Mouse (Mus musculus) neural tube, embryonic 14.5 days (tissue): ENCODE results near the gene Ripor2. TPM values are rescaled to one million over a fixed set of nuclear protein-coding genes. Genes with fewer than 3 reads are reported as not detected.
A peak's percentile ranks its signal among the peaks of the same experiment; 100 is the strongest.
"Not testable (repeated sequence)": the region's sequence is repeated elsewhere in the genome, so short reads cannot be mapped to it uniquely, and the experiment has no call there.

ENCODE experiments used
- ATAC-seq: fragments of 200-750 bp; cut with Nextera tagmentation; 2 replicates; pipeline ENCODE4 v1.8.0; 2017; ENCODE audit warnings: low read depth, mild to moderate bottlenecking, moderate TSS enrichment, moderate library complexity
- H3K27ac ChIP-seq: fragments of 300-500 bp; sonication (generic); 2 replicates; pipeline ENCODE4 v1.5.1; 2014; ENCODE audit warnings: low read depth, mild to moderate bottlenecking, control low read depth, low read length, moderate library complexity, mixed read lengths
- H3K27me3 ChIP-seq: fragments of 300-500 bp; sonication (generic); 2 replicates; pipeline ENCODE4 v1.6.1; 2014; ENCODE audit warnings: low read length; ENCODE audit not compliant: control insufficient read depth, insufficient read depth
- H3K36me3 ChIP-seq: fragments of 300-500 bp; sonication (generic); 2 replicates; pipeline ENCODE4 v1.6.1; 2014; ENCODE audit warnings: low read length, mixed read lengths; ENCODE audit not compliant: control insufficient read depth, insufficient read depth
- H3K4me1 ChIP-seq: fragments of 300-500 bp; sonication (generic); 2 replicates; pipeline ENCODE4 v1.6.1; 2014; ENCODE audit warnings: low read length; ENCODE audit not compliant: control insufficient read depth, insufficient read depth
- H3K4me2 ChIP-seq: fragments of 300-500 bp; sonication (generic); 2 replicates; pipeline ENCODE4 v1.6.1; 2014; ENCODE audit warnings: mild to moderate bottlenecking, low read depth, low read length, control low read depth
- H3K4me3 ChIP-seq: fragments of 300-500 bp; sonication (generic); 2 replicates; pipeline ENCODE4 v1.5.1; 2014; ENCODE audit warnings: low read depth, low read length, control low read depth, mixed read lengths
- H3K9ac ChIP-seq: fragments of 300-500 bp; sonication (generic); replicated peaks from 2 replicates; pipeline ENCODE4 v1.6.1; 2014; ENCODE audit warnings: low read depth, mild to moderate bottlenecking, control low read depth, low read length, mixed read lengths
- H3K9me3 ChIP-seq: fragments of 300-500 bp; sonication (generic); 2 replicates; pipeline ENCODE4 v1.6.1; 2016; ENCODE audit warnings: low read length; ENCODE audit not compliant: control insufficient read depth
- WGBS: fragments of 180-500 bp; shearing (Covaris S2); extraction: QIAGEN DNeasy Blood & Tissue Kit; methylation state at CpG from one replicate; pipeline ENCODE4 v1.1.7; 2014; 5-methylcytosine and 5-hydroxymethylcytosine counted together
- polyA plus RNA-seq: library from polyadenylated mRNA; unstranded; fragments of >200 nt; fragmentation: Nextera tagmentation; extraction: Ambion mirVana; gene quantifications from 2 replicates; pipeline ENCODE4 v1.2.1, GENCODE M21; 2014

Ripor2 gene
- polyA plus RNA-seq, 1 experiment from 2014 or later, result 28.6 TPM

GRCm38 (mm10) chr13:24761403-24762227, 179.6 kb downstream of the Ripor2 start, which contains the start of gene Gmnn:
TSS of gene Gmnn (minus strand) at chr13:24761923.
- no peaks in the 10 kb centered on the region for H3K27me3 ChIP-seq
- peak within 1 kb of the TSS; percentile 55; the same call in 1 of the 2 replicates for H3K27ac ChIP-seq
- H3K9ac ChIP-seq, result peak within 1 kb of the TSS; percentile 52
- no peaks in the 10 kb centered on the region for H3K9me3 ChIP-seq
- H3K4me1 ChIP-seq, result peaks cover 3% of the 10 kb centered on the region; the same call in 1 of the 2 replicates
- H3K36me3 ChIP-seq, result no peaks in the 10 kb centered on the region
- peak; percentile 98 for ATAC-seq
- WGBS, result under 1% methylated on average over 79 of the region's 79 CpGs
- peak within 1 kb of the TSS; percentile 96 for H3K4me3 ChIP-seq
- peak within 1 kb of the TSS; percentile 62 for H3K4me2 ChIP-seq

- no peaks in the 10 kb centered on the region for H3K36me3 ChIP-seq
- no peak overlapping the region for H3K9ac ChIP-seq
- WGBS, result 47% methylated on average over 4 of the region's 4 CpGs
- H3K27me3 ChIP-seq, result no peaks in the 10 kb centered on the region
- peaks cover 3% of the 10 kb centered on the region; the same call in 1 of the 2 replicates for H3K4me1 ChIP-seq
- no peak overlapping the region for H3K27ac ChIP-seq
- peak overlapping the region; percentile 62 for H3K4me2 ChIP-seq
- H3K4me3 ChIP-seq, result peak overlapping the region; percentile 96
- no peak; the same call in 1 of the 2 replicates for ATAC-seq
- H3K9me3 ChIP-seq, result no peaks in the 10 kb centered on the region
Observed at GRCm38 (mm10) chr13:24762254-24762653, 180.3 kb downstream of the Ripor2 start.

GRCm38 (mm10) chr13:24767809-24768208, 185.8 kb downstream of the Ripor2 start:
- not testable (repeated sequence) for H3K9me3 ChIP-seq, H3K9ac ChIP-seq, H3K27me3 ChIP-seq, H3K4me2 ChIP-seq, ATAC-seq, H3K4me3 ChIP-seq, H3K27ac ChIP-seq, H3K4me1 ChIP-seq, H3K36me3 ChIP-seq
- WGBS, result 81% methylated on average over 4 of the region's 4 CpGs

- not testable (repeated sequence) for H3K4me2 ChIP-seq, H3K4me3 ChIP-seq, H3K9me3 ChIP-seq, ATAC-seq, H3K36me3 ChIP-seq, H3K9ac ChIP-seq, H3K4me1 ChIP-seq, H3K27ac ChIP-seq, H3K27me3 ChIP-seq
- 95% methylated on average over 10 of the region's 10 CpGs for WGBS
Observed at GRCm38 (mm10) chr13:24771482-24771881, 189.5 kb downstream of the Ripor2 start.

- no peak overlapping the region for H3K9ac ChIP-seq
- H3K4me2 ChIP-seq, result no peak overlapping the region
- H3K4me3 ChIP-seq, result no peak overlapping the region
- no peaks in the 10 kb centered on the region for H3K27me3 ChIP-seq
- no peaks in the 10 kb centered on the region for H3K9me3 ChIP-seq
- no peaks in the 10 kb centered on the region for H3K36me3 ChIP-seq
- H3K27ac ChIP-seq, result no peak overlapping the region
- H3K4me1 ChIP-seq, result no peaks in the 10 kb centered on the region
- WGBS, result 55% methylated on average over 7 of the region's 7 CpGs
- no peak for ATAC-seq
Observed at GRCm38 (mm10) chr13:24776146-24776844, 194.3 kb downstream of the Ripor2 start.

GRCm38 (mm10) chr13:24778026-24778425, 196.0 kb downstream of the Ripor2 start:
- WGBS, result 83% methylated on average over 2 of the region's 2 CpGs
- Histone ChIP-seq H3K27ac (no peak overlapping the region), H3K9me3 (no peaks in the 10 kb centered on the region), H3K4me2 (no peak overlapping the region), H3K36me3 (no peaks in the 10 kb centered on the region), H3K27me3 (no peaks in the 10 kb centered on the region), H3K9ac (no peak overlapping the region), H3K4me1 (0 out of 2 replicates have a peak, but pooled peaks cover 3% of the 10 kb centered on the region), H3K4me3 (no peak overlapping the region)
- no peak for ATAC-seq

- Histone ChIP-seq H3K4me1 (0 out of 2 replicates have a peak, but pooled peaks cover 3% of the 10 kb centered on the region), H3K27me3 (no peaks in the 10 kb centered on the region), H3K9ac (no peak overlapping the region), H3K4me3 (no peak overlapping the region), H3K36me3 (no peaks in the 10 kb centered on the region), H3K4me2 (no peak overlapping the region), H3K9me3 (no peaks in the 10 kb centered on the region), H3K27ac (no peak overlapping the region)
- ATAC-seq, result no peak
- 91% methylated on average over 8 of the region's 8 CpGs for WGBS
Observed at GRCm38 (mm10) chr13:24778706-24779380, 196.9 kb downstream of the Ripor2 start.

GRCm38 (mm10) chr13:24781916-24782315, 199.9 kb downstream of the Ripor2 start:
- Histone ChIP-seq H3K4me2 (no peak overlapping the region), H3K27ac (no peak overlapping the region), H3K9me3 (no peaks in the 10 kb centered on the region), H3K36me3 (no peaks in the 10 kb centered on the region), H3K27me3 (no peaks in the 10 kb centered on the region), H3K4me1 (0 out of 2 replicates have a peak, but pooled peaks cover 3% of the 10 kb centered on the region), H3K4me3 (no peak overlapping the region), H3K9ac (no peak overlapping the region)
- no peak; the same call in 1 of the 2 replicates for ATAC-seq
- WGBS, result 59% methylated on average over 5 of the region's 5 CpGs
